Mouse (Mus musculus) hindbrain, embryonic 13.5 days (tissue): ENCODE data around the gene Akap14. TPM values are rescaled to one million over a fixed set of nuclear protein-coding genes. Genes with fewer than 3 reads are reported as not detected.
A peak's percentile ranks its signal among the peaks of the same experiment; 100 is the strongest.

Experiments
- ATAC-seq: fragments of 200-750 bp; cut with Nextera tagmentation; 2 replicates; pipeline ENCODE4 v1.8.0; 2017; ENCODE audit warnings: moderate TSS enrichment; ENCODE audit not compliant: low FRiP score
- H3K27ac ChIP-seq: fragments of 300-500 bp; sonication (generic); 2 replicates; pipeline ENCODE4 v1.5.1; 2015; ENCODE audit warnings: inconsistent platforms, mild to moderate bottlenecking, moderate library complexity
- H3K27me3 ChIP-seq: fragments of 300-500 bp; sonication (generic); 2 replicates; pipeline ENCODE4 v1.6.1; 2015; ENCODE audit warnings: mild to moderate bottlenecking, inconsistent platforms
- H3K36me3 ChIP-seq: fragments of 300-500 bp; sonication (generic); 2 replicates; pipeline ENCODE4 v1.6.1; 2015; ENCODE audit warnings: mild to moderate bottlenecking, inconsistent platforms
- H3K4me1 ChIP-seq: fragments of 300-500 bp; sonication (generic); replicated peaks from 2 replicates; pipeline ENCODE4 v1.6.1; 2015; ENCODE audit warnings: inconsistent platforms
- H3K4me2 ChIP-seq: fragments of 300-500 bp; sonication (generic); 2 replicates; pipeline ENCODE4 v1.6.1; 2015; ENCODE audit warnings: inconsistent platforms, mild to moderate bottlenecking, moderate library complexity
- H3K4me3 ChIP-seq: fragments of 300-500 bp; sonication (generic); 2 replicates; pipeline ENCODE4 v1.5.1; 2015; ENCODE audit warnings: mild to moderate bottlenecking, inconsistent platforms
- H3K9ac ChIP-seq: fragments of 300-500 bp; sonication (generic); 2 replicates; pipeline ENCODE4 v1.6.1; 2015; ENCODE audit warnings: mild to moderate bottlenecking, inconsistent platforms
- H3K9me3 ChIP-seq: fragments of 300-500 bp; sonication (generic); 2 replicates; pipeline ENCODE4 v1.6.1; 2016; ENCODE audit warnings: inconsistent platforms
- WGBS: fragments of 180-500 bp; shearing (Covaris S2); methylation state at CpG from one replicate; pipeline ENCODE4 v1.1.7; 2015; 5-methylcytosine and 5-hydroxymethylcytosine counted together
- polyA plus RNA-seq: library from polyadenylated mRNA; unstranded; fragments of >200 nt; fragmentation: Nextera tagmentation; extraction: Ambion mirVana; gene quantifications from 2 replicates; pipeline ENCODE4 v1.2.1, GENCODE M21; 2015

The Akap14 gene
- polyA plus RNA-seq, 1 experiment from 2014 or later: 0.30 TPM

DNA sequence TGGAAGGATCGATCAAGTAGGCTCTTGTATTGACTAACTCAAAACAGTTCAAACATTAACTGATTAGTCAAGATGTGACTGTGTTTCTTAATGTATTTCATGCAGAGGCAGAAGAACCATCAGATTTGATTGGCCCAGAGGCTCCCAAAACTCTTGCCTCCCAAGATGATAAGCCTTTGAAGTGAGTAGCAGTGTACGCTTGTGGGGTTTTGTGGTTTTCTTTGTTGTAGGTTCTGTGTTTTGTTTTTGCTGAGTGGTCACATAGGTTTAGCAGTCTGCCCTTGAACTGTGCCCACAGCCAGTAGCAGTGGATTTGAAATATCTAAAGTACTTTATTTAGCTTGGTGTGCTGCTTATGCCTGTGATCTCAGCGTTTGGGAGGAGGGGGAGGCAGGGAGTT, 26.9 kb downstream of the Akap14 start:
- Histone ChIP-seq H3K4me2 (no peak overlapping the region), H3K9ac (no peak overlapping the region), H3K9me3 (no peaks in the 10 kb centered on the region), H3K27me3 (no peaks in the 10 kb centered on the region), H3K36me3 (peaks cover 28% of the 10 kb centered on the region), H3K27ac (no peak overlapping the region), H3K4me1 (no peaks in the 10 kb centered on the region), H3K4me3 (no peak overlapping the region)
- ATAC-seq: no peak
- WGBS: 89% methylated on average over 3 of the region's 3 CpGs

DNA sequence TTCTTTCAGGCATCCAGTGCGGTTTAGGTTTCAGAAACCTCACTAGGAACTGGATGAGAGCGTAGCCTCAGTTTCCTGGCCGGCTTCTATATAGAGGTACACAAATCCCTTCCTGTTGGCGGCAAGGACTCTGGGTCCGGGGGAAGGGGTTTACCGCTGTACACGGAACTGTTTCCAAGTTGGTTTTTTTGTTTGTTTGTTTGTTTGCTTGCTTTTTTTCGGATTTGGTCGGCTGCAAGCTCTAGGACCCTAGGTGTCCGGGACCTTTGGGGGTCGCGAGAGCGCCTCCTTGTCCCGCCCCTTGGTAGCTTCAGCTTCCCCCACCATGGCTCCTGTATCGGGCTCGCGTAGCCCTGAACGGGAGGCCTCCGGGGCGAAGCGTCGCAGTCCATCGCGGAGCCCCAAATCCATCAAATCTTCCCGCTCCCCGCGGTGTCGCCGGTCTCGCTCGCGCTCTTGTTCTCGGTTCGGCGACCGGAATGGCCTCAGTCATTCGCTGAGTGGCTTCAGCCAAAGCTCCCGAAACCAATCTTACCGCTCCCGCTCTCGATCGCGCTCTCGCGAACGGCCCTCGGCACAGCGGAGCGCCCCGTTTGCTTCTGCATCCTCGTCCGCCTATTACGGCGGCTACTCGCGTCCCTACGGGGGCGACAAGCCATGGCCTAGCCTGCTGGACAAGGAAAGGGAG, 41.8 kb downstream of the Akap14 start, which contains the start of gene Nkap:
Gene Nkap (plus strand): TSS at position 125 of the 688 bp plus-strand sequence.
- peak; percentile 87 for ATAC-seq
- peak within 1 kb of the TSS; percentile 79 for H3K27ac ChIP-seq
- no peaks in the 10 kb centered on the region for H3K36me3 ChIP-seq
- no peaks in the 10 kb centered on the region for H3K27me3 ChIP-seq
- H3K4me2 ChIP-seq: peak within 1 kb of the TSS; percentile 62
- H3K4me1 ChIP-seq: peaks cover 14% of the 10 kb centered on the region
- H3K9ac ChIP-seq: peak within 1 kb of the TSS; percentile 79
- H3K9me3 ChIP-seq: no peaks in the 10 kb centered on the region
- 10% methylated on average over 54 of the region's 58 CpGs for WGBS
- H3K4me3 ChIP-seq: peak within 1 kb of the TSS; percentile 60

DNA sequence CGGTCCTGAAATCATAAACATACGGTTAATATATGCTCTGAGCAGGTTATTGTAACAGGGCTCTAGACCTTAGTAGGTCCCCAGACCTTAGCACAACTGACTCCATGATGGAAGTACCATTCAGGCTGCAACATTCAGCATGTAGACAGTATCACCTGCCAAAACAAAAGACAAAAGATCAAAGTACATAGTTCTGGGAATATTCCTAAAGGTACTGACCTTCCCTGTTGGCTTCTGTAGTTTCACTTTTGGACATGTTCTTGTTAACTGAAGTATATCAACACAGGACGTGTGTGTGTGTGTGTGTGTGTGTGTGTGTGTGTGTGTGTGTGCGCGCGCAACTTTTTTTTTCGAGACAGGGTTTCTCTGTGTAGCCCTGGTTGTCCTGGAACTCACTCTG, 43.1 kb downstream of the Akap14 start:
- peaks cover 14% of the 10 kb centered on the region for H3K4me1 ChIP-seq
- no peak overlapping the region for H3K4me2 ChIP-seq
- no peak overlapping the region for H3K27ac ChIP-seq
- 92% methylated on average over 7 of the region's 7 CpGs for WGBS
- ATAC-seq: no peak
- no peaks in the 10 kb centered on the region for H3K36me3 ChIP-seq
- H3K9ac ChIP-seq: no peak overlapping the region
- no peaks in the 10 kb centered on the region for H3K27me3 ChIP-seq
- no peak overlapping the region for H3K4me3 ChIP-seq
- no peaks in the 10 kb centered on the region for H3K9me3 ChIP-seq

DNA sequence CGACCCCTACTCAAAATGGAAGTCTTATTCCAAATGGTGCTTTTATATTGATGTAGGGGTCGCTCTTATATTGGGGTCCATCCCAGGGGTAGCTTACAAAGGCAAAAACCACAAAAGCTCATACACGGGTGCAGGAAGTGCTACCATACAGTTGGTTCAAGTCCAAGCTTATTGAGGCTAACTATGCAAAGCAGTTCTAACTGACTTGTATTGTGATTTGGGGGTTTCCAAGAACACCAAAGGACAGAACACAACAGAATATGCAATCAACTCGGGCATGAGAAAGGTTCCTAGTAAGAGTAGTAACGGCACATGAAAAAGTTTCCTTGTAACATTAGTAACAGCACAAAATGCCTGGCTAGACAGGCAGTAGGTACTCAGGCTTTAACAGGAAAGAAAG, 48.4 kb downstream of the Akap14 start:
- Histone ChIP-seq H3K9ac (no peak overlapping the region), H3K4me1 (no peaks in the 10 kb centered on the region), H3K4me2 (no peak overlapping the region), H3K27me3 (0 out of 2 replicates have a peak, but pooled peaks cover 1% of the 10 kb centered on the region), H3K27ac (no peak overlapping the region), H3K4me3 (no peak overlapping the region), H3K9me3 (no peaks in the 10 kb centered on the region), H3K36me3 (no peaks in the 10 kb centered on the region)
- 76% methylated on average over 5 of the region's 5 CpGs for WGBS
- no peak for ATAC-seq

DNA sequence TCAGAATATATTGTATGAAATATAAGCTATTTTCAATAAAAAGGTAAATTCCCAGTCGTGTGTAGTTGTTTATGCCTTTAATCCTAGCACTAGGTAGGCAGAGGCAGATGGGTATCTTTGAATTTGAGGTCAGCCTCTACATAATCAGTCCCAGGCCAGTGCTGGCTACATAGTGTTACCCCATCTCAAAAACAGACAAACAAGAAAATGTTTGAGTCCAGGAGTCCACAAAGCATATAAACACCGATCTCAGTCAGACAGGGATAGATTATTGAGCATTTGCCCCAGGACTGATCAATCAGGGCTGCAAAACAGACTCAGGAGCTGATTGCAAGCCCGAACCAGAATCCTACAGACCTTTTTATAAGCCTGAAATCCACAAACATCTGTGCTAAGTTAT, 49.1 kb downstream of the Akap14 start:
- H3K27ac ChIP-seq: no peak overlapping the region
- no peak overlapping the region for H3K9ac ChIP-seq
- ATAC-seq: no peak
- no peaks in the 10 kb centered on the region for H3K4me1 ChIP-seq
- H3K9me3 ChIP-seq: no peaks in the 10 kb centered on the region
- 0 out of 2 replicates have a peak, but pooled peaks cover 2% of the 10 kb centered on the region for H3K27me3 ChIP-seq
- no peak overlapping the region for H3K4me2 ChIP-seq
- no peak overlapping the region for H3K4me3 ChIP-seq
- no peaks in the 10 kb centered on the region for H3K36me3 ChIP-seq
- WGBS: 72% methylated on average over 3 of the region's 3 CpGs

DNA sequence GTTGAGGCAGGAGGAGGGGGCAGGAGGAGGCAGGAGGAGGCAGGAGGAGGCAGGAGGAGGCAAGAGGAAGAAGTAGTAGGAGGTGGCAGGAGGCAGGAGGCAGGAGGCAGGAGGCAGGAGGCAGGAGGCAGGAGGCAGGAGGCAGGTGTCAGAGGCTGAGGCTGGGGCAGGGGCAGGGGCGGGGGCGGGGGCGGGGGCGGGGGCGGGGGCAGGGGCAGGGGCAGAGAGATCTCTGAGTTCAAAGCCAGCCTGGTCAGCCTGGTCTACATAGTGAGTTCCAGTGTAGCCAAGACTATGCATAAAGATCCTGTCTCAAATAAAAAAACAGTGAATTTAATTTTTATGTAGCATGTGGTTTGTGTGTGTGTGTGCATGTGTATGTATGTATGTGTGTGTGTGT, 51.6 kb downstream of the Akap14 start:
- H3K27me3 ChIP-seq: 0 out of 2 replicates have a peak, but pooled peaks cover 2% of the 10 kb centered on the region
- no peak overlapping the region for H3K9ac ChIP-seq
- H3K27ac ChIP-seq: no peak overlapping the region
- no peak for ATAC-seq
- no CpG with 5 or more reads among the region's 5 CpGs for WGBS
- H3K4me1 ChIP-seq: no peaks in the 10 kb centered on the region
- H3K36me3 ChIP-seq: no peaks in the 10 kb centered on the region
- H3K4me2 ChIP-seq: no peak overlapping the region
- no peak overlapping the region for H3K4me3 ChIP-seq
- no peaks in the 10 kb centered on the region for H3K9me3 ChIP-seq

DNA sequence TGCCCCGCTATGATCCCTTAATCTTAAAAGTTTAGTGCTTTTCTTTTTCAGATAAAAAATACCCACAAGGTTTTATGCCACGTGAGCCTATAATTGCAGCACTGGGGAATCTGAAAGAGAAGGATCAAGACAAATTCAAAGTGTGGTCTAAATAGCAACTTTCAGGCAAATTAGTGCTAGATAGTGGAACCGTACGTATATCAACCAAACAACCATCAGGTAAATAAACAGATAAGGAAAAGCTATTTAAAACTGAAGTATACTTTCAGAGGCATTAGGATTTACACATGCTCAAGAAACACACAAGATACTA, 57.8 kb downstream of the Akap14 start:
- Histone ChIP-seq H3K9me3 (no peaks in the 10 kb centered on the region), H3K4me2 (no peak overlapping the region), H3K36me3 (no peaks in the 10 kb centered on the region), H3K4me1 (no peaks in the 10 kb centered on the region), H3K4me3 (peak overlapping the region; percentile 49; the same call in 1 of the 2 replicates), H3K27me3 (0 out of 2 replicates have a peak, but pooled peaks cover 2% of the 10 kb centered on the region), H3K9ac (no peak overlapping the region), H3K27ac (no peak overlapping the region)
- ATAC-seq: no peak
- WGBS: 74% methylated on average over 4 of the region's 4 CpGs

DNA sequence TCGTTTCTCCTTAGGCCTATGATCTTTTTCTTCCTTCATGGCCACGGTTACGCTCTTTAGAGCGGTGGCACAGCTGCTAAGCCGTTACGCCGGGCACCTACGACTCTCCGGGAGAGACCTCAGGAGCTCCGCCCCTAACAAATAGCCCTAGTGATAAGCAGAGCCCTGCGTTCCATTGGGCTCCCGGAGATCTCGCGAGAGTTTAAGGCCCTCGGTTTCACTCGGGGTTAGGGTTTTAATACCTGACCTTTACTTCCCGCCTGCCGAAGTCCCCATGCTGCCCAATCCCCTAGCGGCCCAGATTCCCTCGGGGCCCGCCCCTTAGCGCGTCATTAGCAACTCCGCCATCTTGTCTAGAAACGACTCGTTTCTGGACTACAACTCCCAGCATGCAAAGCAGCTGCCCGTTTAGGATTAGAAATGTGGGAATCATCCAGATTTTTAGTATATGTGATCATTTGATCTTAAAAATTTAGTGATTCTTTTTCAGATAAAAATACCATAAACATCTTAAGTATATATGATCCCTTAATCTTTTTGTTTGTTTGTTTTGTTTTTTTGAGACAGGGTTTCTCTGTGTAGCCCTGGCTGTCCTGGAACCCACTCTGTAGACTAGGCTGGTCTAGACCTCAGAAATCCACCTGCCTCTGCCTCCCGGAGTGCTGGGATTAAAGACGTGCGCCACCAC, 58.3 kb downstream of the Akap14 start, which contains the start of gene Upf3b:
Gene Upf3b (minus strand): TSS at position 130 of the 688 bp plus-strand sequence.
- no peaks in the 10 kb centered on the region for H3K9me3 ChIP-seq

DNA sequence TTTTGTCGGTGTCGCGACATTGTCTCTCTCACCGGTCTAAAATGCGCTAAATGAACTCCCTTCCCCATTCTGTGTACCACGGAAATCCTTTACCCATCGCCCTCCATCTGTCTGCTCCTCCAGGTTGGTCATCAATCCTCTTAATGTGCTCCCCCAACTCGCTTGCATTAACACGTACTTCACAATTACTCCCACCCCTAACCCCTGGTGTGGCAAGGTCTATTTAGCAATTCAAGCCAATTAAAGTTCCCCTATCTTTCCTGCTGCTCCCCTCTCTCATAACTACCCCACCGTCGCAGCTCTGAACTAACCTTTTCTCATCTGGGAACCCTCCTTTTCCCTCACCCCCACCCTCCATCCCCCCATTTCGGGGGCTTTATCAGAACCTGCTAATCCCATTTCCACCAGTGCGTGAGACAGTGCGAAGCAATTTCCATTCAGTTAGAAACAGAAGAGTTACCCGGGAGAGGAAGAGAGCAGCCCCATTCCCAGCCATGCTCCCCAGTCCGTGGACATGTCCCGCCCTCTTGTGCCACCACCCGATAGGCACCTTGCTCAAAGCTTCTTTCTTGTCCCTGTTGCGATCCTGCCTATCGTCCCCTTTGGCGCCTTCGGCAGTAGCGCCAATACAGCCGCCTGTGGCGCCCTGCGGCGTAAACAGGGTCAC, 59.0 kb downstream of the Akap14 start:
- no peaks in the 10 kb centered on the region for H3K9me3 ChIP-seq
- H3K4me1 ChIP-seq: no peaks in the 10 kb centered on the region
- ATAC-seq: peak; percentile 87
- WGBS: 18% methylated on average over 27 of the region's 27 CpGs
- H3K27me3 ChIP-seq: no peaks in the 10 kb centered on the region
- H3K27ac ChIP-seq: peak overlapping the region; percentile 91
- H3K4me3 ChIP-seq: peak overlapping the region; percentile 49
- peak overlapping the region; percentile 70 for H3K9ac ChIP-seq
- peak overlapping the region; percentile 58 for H3K4me2 ChIP-seq
- H3K36me3 ChIP-seq: no peaks in the 10 kb centered on the region

More for the DNA sequence above, 58.3 kb downstream of the Akap14 start, which contains the start of gene Upf3b:
- Histone ChIP-seq H3K27me3 (0 out of 2 replicates have a peak, but pooled peaks cover 2% of the 10 kb centered on the region), H3K4me1 (no peaks in the 10 kb centered on the region), H3K4me2 (peak within 1 kb of the TSS; percentile 58), H3K36me3 (no peaks in the 10 kb centered on the region), H3K9ac (peak within 1 kb of the TSS; percentile 70), H3K27ac (peak within 1 kb of the TSS; percentile 91), H3K4me3 (peak within 1 kb of the TSS; percentile 49)
- 12% methylated on average over 30 of the region's 30 CpGs for WGBS
- ATAC-seq: peak; percentile 98

DNA sequence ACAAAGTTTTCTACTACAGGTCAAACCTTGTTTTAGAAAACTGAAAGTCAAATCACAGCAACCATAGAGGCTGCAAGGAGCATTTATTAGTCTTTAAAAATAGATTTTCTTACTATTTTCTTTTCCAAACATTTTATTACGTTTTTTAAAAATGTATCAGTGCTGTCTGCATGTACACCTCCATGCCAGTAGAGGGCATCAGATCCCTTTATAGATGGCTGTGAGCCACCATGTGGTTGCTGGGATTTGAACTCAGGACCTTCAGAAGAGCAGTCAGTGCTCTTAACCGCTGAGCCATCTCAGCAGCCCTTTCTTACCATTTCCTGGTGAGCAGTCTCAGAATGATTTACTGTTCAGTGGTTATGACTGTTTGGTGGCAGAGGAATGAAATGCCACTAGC, 64.8 kb downstream of the Akap14 start:
- ATAC-seq: no peak

More for the DNA sequence above, 64.8 kb downstream of the Akap14 start:
- no peak overlapping the region for H3K27ac ChIP-seq
- no peaks in the 10 kb centered on the region for H3K4me1 ChIP-seq
- 83% methylated on average over 2 of the region's 2 CpGs for WGBS
- no peak overlapping the region for H3K4me3 ChIP-seq
- no peaks in the 10 kb centered on the region for H3K27me3 ChIP-seq
- no peak overlapping the region for H3K4me2 ChIP-seq
- H3K9me3 ChIP-seq: no peaks in the 10 kb centered on the region
- no peak overlapping the region for H3K9ac ChIP-seq
- peaks cover 8% of the 10 kb centered on the region for H3K36me3 ChIP-seq
